Mouse (Mus musculus): ENCODE results near the gene Jdp2.

The Jdp2 gene

DNA sequence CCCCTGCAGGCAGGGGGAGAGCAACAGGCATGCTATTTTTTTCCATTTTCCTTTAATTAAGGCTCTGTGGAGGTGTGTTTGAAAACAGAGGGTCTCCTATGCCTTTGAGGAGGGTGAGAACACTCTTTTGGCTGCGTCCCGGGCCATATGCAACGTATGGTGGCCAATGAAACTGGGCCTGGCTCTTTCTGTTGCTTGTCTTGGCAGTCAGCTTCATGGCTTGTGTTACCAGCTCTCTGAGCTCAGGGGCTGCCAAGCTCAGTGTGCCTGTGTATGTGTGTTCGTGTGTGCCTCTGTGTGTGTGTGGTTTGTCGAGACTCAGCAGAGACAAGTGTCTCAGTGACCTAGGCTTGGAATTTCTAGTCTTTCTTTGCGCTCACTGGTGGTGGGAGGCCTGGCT lies 2.7 kb downstream of the Jdp2 start:
- DNase-seq (ENCODE audit: low spot score in 2 of 2): peak; percentile 58 to 80

DNA sequence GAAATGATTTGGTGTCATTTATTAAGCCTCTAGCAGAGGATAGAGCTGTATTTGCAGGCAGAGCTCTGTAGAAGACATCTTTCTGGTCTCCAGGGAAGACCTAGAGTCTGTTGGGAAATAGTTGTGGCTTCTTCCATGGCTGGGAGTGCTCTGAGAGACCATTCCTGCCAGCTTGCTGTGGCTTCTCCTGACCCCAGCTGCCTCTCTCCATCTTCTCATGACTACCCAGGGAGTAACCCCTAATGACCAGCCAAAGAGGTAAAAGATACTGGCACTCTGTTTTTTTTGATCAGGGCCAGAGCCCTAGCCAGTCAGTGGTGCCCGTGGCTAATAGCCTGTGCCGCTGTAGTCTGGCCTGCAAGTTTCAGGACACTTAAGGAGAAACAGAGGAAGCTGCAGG lies 3.3 kb downstream of the Jdp2 start:
- no peak for DNase-seq (ENCODE audit: low spot score in 2 of 2)

DNA sequence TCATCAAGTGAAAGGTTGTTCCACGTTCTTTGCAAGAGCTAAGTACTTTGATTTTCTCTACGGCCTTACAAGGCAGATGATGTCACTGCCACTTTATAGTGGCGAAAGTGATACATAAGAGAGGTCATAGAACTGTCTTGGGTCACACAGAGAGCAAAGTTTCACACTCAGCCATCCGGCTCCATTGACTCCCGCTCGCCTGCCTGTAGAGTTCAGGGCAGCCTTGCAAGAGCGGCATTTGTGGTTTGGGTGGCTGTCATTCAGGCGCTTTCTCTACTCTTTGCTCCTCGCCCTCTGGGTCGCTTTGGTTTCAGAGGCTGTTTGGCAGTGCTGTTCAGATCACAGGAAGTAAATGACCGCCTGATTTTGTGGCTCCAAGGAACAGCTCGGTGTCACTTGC lies 4.0 kb downstream of the Jdp2 start:
- no peak for DNase-seq (ENCODE audit: low spot score in 2 of 2)

DNA sequence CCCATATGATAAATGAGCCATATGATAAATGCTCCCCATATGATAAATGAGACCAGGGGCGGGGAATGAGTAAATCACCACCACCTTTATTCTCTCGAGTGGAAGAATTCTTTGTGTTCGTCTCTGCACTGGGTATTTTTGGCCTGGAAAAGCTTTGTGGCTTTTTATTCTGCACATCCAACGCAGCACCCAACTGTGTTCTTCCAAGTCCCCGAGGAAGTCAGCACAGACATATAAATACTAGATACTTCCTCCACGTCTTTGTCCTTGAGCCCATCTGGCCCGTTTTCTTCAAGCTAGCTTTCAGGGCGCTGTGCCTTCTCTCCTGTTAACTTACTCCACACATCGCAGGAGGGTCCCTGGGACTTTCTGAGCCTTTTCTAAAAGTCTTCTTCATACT lies 4.9 kb downstream of the Jdp2 start:
- DNase-seq (ENCODE audit: low spot score in 2 of 2): peak; percentile 58 to 73

DNA sequence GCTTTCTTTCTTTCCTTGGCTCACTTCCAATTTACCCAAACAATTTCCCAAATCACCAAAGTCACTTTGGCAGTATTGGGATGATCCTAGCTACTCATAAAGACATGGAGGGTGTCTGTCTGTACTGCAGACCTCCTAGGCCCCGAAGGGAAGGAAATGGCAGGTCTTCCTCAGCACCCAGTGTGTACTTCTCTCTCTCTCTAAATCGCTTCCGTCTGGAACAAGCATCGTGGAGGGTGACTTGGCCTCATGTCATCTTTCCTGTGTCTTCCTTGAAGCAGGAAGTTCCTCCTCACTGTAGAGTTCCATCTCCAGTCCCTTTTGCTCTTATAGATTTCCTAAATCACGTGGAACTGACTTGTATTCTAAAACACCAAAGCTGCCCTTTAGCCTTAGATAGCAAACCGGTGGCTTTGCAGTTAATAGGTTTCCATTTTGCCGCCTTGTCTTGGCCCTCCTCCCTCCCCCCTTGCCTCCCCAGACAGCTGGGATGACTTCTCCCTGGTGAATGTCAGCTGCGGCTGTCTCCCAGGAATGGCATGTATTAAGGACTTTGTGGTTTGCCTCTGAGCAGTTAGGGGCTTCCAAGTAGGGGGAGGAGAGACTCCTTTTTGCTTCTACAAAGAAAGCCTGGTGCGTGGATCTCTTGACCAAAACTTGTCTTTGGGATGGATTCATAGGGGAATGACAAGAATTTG lies 5.6 kb downstream of the Jdp2 start:
- DNase-seq (ENCODE audit: low spot score in 2 of 2): no peak

DNA sequence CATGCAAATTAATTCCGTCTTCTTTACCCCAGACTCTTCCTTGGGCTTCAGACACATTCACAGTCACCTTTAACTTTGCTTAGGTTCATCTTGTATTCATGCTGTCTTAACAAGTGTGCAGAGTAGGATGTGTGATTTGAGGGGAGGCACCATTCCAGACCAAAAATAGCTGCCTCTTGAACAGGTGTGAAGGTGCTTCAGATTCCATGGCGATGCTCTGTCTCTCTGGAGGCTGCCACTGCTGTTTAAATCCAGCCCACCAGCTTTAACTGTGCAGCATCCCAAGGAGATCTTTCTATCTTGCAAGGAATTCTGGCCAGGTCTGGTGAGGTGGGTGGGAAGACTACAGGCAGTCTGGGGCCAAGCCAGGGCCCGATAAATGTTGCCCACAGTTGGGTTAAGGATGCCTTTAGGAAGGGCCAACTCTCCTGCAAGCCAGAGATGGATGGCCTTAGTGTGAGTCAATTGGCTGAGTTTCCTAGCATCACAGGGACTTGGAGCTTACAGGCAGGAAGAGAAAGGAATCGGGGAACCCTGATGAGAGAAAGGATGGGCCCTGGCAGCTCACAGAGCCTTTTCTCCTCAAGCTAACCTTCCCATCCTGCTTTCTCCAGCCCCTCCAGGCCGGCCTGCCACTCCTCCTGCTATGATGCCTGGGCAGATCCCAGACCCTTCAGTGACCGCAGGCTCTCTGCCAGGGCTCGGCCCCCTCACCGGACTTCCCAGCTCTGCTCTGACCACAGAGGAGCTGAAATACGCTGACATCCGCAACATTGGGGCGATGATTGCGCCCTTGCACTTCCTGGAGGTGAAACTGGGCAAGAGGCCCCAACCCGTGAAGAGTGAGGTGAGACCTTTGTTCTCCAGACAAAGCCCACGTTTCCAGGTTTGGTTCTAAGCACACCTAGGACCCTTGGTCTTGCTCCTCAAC lies 9.0 kb downstream of the Jdp2 start:
- peak in 1 of 2 experiments; percentile 57 for DNase-seq (ENCODE audit: low spot score in 2 of 2)

DNA sequence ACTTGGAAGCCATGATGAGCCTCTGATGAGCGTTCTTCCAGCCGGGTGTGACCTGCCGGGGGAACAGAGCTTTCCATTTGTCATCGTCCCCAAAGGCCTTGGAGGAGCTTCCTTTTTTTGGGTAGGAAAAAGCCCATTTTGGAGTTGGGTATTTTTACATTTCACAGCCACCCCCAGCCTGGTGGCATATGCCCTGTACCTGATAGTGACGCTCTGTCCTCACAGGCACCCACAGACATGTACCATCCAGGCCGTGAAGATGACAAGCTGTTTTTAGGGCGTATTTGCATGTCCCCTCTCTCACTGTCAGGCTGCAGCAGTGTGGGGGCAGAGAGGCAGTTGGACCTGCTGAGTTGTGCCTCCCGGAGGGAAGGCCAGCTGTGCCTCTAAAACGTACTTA lies 11.3 kb downstream of the Jdp2 start:
- peak in 1 of 2 experiments; percentile 66 for DNase-seq (ENCODE audit: low spot score in 2 of 2)

DNA sequence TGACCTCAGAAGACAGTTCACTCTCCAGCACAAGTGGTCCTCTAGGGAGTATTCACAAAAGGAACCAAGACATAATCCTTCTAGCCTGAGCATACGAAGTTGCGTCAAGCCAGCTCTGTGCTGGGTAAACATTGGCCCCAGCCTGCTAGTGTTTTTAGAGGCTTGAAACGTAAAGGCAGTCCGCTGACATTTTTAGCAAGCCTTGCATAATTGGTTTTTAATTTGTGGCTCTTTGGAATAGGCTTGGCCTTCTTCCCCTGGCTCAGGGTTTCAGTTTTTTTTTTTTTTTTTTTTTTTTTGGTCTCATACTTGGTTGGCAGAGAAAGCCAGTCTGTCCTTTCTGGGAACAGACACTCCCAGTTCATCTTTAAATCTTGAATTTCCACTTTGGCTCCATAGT lies 15.3 kb downstream of the Jdp2 start:
- peak in 1 of 2 experiments; percentile 57 for DNase-seq (ENCODE audit: low spot score in 2 of 2)

DNA sequence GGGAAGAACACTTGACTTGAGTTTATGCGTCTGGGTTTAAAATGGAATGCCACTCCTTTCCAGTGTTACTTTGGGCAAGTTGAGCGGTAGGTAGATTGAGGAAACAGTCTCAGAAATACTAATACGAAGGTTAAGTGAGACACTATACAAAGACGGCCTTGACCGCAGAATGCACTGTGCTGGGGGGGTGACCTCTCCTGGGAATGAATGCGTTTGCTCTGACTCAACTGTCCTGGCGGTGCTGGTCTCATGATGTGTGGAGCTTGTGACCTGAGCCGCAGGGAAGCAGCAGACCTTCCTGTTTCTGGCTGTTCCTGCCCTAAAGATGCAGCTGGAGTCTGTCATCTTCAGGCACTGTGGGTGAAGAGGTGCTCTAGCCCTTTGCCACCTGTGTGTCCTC lies 16.7 kb downstream of the Jdp2 start:
- DNase-seq (ENCODE audit: low spot score in 2 of 2): no peak

DNA sequence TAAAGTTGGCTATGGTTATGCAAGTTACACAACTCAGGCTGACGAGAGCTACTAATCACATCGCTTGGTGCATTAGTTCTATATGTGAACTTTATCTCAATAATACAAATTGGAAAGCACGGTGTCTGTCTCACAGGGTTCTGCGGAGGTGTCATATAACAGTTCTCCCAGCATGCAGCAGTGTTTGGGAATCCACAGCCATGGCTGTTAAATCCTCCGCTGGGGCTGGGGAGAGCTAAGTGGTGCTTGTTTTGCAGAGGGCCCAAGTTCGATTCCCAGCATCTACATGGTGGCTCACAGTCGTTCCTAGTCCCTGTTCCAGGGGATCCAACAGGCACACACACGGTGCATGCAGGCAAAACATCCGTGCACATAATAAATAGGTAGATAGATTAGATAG lies 19.1 kb downstream of the Jdp2 start:
- no peak for DNase-seq (ENCODE audit: low spot score in 2 of 2)

DNA sequence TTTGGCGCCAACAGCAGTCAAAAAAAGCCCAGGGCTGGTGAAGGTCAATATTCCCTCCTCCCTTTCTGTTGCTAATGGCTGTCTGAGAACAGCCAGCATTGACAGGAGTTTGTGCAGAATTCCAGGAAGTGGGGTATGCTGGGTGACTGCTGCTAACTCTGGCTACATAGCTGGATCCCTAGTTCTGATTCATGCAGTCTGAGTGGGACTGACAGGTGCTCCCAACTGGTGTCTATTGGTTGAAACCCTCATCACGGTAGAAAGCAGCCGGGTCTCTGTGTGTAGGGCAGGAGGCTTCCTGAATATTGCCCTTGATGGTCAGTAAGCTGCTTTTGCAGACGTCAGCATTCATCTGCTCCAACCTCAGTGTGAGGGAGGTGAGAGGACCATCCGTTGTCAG lies 19.6 kb downstream of the Jdp2 start:
- no peak for DNase-seq (ENCODE audit: low spot score in 2 of 2)

DNA sequence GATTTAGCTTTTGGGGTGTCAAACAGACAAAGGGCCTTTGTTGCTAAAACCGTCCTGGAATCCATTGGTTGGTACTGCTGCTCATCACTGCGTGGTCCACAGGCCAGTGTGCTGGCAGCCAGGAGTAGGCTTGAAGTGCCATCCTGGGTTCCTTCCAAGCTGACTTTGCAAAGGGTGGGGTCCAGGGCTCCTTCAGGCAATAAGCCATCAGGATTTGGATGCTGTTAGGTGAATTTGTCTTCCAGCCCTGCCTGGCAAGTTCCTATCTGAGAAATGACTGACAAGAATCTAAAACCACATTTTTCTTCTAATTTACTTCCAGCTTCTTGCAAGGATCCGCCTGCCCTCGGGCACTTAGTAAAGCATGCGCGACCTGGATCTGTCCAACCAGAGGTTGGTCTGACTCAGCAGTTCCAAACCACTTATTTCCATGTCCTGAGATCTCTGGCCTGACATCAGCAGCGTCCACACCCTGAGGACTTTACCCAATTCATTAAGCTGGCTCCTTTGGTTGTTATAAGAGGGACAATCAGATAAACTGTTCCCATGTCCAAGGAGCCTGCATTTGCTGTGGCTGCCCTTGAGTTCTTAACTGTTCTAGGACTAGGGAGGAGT lies 20.6 kb downstream of the Jdp2 start:
- DNase-seq (ENCODE audit: low spot score in 2 of 2): no peak

DNA sequence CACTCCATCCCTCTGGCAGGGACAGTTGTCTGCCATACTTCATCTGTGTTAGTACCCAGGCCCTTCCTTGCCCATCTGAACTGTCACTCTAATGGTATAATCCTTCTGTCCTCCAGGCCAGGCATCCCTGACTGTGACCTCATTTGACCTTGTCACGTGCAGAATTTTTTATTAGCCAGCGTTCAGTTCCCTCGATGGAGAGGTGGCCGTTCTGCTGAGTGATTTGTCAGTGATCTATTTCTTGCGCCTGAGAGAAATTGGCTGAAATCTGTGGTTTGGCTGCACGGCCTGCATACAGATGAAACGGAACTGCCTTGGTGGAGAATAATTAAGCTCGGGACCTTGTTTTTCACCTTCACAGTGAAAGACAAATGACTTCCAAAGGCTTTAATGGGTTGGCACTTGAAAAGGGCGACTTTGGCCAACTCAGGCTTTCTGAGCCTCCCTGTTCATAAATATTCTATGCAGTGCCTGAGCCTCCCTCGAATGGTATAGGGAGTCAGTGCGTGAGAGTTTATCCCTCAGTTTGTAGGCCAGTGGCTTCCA lies 21.1 kb downstream of the Jdp2 start:
- peak; percentile 54 to 67 for DNase-seq (ENCODE audit: low spot score in 2 of 2)

DNA sequence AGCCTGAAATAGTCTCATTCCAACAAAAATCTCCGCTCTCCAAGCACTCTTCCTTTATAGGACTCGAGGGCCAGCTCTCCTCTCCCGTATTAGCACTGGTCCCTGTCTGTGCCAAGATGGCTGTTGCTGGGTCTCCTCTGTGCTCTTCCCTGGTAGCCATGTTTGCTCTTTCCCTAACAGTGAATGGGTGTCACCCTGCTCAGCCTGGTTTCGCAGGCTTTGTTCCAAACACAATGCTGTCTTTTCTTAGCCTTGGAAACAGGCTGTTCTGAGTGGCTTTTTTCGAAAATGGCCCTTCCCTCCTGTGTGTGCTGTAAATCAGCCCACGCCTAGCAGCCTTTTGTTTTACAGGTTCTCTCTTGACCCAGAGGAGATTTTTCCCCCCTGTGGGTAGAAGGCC lies 22.2 kb downstream of the Jdp2 start:
- DNase-seq (ENCODE audit: low spot score in 2 of 2): peak in 1 of 2 experiments; percentile 57

DNA sequence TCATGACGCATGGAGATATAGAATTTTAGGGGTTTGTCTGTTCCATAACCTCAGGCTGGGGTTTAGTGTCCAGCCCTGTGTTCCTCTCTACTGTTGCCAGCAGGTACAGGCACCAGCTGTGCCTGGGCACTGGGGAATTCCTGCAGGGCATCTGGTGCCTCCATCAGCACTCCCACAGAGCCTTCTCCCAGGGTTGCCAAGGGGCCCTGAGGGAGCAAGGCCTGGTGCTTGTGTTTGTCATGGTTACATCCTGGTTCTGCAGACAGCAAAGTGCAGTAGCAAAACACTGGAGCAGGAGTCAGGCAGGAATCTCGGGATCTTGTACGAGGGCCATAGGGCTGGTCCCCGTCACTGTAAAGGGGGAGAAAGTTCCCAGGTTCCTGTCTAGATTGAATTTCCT lies 22.8 kb downstream of the Jdp2 start:
- DNase-seq (ENCODE audit: low spot score in 2 of 2): no peak

DNA sequence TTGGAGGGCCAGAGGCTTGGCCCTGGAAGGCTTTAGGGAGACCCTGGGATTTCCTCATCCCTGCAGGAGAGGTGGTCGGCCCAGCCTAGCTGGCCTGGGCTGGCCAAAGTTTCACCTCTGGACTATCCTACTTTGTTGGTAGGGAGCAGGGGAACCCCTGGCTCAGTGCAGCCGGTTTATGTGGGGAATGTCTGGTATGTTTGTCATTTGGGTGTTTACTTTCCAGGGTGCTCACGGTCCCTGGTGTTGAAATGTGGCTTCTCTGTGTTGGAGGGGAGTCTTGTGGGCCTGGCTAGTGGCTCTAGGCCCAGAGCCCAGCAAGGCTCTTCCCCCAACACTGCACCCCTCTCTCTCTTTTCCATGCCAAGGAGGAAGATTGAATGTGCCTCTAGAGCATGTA lies 24.9 kb downstream of the Jdp2 start:
- no peak for DNase-seq (ENCODE audit: low spot score in 2 of 2)

DNA sequence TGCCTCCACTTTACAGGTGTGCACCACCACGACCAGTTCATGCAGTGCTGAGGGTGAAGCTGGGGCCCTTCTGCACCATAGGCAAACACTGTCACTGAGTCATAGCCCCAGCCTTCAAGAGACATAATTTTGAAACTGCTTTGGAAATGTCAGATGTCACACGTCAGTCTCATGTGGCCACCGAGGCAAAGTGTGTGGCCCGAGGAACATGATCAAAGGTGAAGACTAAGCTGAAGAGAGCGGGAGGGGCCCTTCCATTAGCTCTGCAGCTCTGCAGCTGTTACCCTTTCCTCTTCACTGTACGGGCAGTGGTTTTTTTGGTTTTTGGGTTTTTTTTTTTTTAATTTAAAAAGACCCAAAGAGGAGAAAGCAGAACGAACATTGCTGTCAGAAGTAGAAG lies 25.8 kb downstream of the Jdp2 start:
- no peak for DNase-seq (ENCODE audit: low spot score in 2 of 2)

DNA sequence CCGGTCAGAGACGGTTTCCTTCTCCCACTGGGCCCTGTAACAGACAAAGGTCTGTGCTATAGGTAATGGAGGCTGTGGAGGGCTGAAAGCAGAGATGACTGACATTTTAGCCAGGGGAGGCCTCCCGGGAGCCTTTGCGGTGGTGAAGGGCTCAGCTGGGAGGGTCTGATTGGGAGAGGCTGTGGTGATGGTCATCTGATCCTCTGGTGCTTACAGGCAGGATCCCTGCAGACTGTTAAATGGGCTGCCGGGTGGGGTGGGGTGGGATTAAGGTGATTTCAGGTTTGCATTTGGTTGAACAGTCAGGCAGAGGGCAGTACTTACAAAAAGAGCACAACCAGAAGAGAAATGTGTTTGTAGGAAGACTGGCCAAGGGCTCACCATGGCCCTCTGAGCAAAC lies 27.0 kb downstream of the Jdp2 start:
- DNase-seq (ENCODE audit: low spot score in 2 of 2): no peak

DNA sequence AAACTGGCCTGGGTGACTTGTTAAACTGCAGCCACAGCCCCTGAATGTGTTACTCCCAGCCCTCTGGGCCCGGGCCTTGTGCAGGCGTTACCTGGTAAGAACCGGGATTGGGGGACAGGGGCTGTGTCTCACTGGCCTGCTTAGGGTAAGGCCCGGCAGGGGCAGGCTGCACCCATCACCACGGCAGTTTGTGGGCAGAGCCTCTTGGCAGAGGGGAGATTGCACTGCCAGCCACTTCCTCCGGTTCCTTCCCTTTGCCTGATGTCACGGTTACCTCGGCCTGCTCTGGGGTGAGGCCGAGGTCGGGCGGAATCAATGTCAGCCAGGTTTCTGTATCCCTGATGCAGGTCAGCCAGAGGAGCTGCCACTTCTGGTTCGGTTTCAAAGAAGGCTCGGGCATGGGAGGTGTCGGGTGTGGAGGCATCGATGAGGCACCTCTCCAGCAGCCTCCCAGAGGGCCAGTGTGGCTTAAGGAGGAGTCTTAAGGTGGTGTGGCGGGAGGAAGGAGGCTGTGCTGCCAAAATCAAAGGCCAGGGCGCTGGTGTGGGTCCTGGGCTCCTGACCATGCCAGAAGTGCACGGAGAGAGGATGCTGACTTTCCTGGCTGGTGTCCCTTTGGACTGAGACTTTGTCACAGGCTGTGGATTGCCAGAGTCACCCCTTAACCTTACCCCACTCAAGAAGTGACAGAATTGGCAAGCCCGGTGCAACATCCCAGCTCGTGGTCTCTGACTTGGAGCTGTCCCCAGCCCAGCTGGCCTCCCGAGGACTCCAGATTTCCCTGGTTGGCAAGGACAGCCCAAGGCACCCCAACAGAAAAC lies 31.0 kb downstream of the Jdp2 start:
- DNase-seq (ENCODE audit: low spot score in 2 of 2): no peak

DNA sequence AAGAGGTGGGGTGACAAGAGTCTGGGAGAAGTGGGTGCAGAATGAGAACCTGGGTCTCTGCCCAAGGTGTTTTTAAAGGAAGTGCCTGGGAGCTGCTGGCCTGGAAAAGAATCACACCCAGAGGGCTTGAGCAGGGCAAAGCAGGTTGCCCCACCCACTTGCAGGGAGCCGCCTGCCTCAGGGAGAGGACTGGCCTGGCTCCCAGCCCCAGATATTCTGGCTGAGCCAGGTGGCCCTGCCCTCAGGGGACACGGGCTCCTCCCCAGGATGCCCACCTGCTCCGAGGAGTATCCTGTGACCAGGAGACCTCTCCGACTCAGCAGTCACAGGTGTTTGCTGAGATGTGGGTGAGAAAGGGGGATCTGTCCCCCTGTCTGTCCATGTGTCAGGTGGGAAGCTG lies 32.4 kb downstream of the Jdp2 start:
- no peak for DNase-seq (ENCODE audit: low spot score in 2 of 2)

DNA sequence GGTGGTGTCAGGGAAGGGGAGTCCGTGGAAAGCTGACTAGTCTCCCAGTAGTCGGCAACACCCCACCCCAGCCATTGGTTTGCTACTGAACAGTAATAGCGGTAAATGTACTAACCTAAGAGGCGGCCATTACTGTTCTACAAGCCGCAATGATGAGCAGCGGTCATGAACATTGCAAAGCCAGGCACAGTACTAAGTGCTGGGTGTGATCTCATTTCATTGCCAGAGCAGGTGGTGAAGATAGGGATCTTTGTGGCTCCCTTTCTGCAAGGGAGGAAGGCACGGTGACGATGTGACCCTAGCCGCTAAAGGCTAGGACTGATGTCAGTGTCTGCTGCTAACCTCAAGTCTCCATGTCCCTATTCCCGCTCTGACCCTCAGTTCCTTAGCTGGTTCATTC lies 33.5 kb downstream of the Jdp2 start:
- DNase-seq (ENCODE audit: low spot score in 2 of 2): no peak

DNA sequence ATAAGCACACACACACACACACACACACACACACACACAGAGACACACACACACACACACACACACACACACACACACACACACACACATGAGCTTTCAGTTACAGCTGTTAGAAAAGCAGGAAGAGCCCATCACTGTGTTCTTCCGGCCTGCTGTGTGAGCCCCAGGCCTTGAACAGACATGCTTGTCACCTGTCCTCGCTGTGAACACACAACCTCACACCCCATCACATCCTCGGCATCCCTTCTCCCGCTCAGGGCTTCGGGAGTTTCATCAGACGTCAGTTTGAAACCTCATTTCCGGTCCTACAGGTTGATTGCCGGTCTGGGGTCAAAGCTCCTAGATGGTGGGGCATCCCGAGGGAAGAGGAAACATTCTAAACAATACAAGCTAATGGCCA lies 39.1 kb downstream of the Jdp2 start:
- no peak for DNase-seq (ENCODE audit: low spot score in 2 of 2)

Data from right cerebral cortex, postnatal 10 days (tissue).